Mouse (Mus musculus) kidney, adult 2 months (tissue): ENCODE measurements at regions not wholly inside any gene's neighbourhood (a gene's known extent, or its start where the extent isn't known, plus 50 kb on each side); places are given as distances from the start of the nearest gene placed in this dataset.

Source experiments
- CTCF ChIP-seq: fragments of 200-500 bp; conservative IDR thresholded peaks from 2 replicates; pipeline ENCODE4 v1.5.1; 2011; ENCODE audit warnings: low read depth, mild to moderate bottlenecking, control low read depth, low read length, moderate library complexity, mixed read lengths; ENCODE audit not compliant: insufficient read depth, insufficient read length
- POLR2A ChIP-seq: fragments of 200-500 bp; IDR thresholded peaks from one replicate; pipeline ENCODE4 v1.6.1; 2011; ENCODE audit warnings: low read depth, low read length, control low read depth

DNA sequence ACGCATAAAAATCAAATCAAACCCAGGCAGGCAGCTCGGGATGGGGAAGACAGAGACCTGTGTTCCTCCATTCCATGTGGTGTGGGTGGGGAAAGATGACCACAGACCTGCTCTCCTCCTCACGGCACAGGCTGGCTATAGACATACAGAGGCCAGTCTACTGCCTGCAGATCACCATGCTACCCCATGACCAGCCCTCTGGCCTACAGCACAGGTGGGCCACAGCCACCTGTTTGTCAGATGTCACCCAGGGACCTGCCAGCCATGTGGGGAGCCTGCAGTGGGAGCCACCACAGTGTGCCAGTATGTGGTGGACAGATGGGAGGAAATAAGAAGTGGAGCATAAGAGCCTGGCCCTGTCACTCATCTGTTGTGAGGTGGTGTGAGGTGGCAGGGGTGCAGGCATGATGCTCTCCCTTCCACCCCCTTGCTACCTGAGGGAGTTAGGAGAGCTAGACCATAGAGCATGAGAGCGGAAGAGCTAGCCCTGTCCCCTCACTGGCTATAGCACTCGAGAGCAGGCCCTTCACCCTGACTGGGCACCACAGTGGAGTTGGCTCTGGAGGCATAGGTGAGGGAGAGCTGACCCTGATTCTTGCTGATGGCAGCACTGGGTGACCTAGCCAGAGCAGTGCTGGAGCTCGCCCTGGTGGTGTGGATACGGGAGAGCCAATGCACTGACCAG, 76.6 kb downstream of the Ramp3 start:
- no peak for TF ChIP-seq CTCF
- TF ChIP-seq POLR2A, result no peak
